Mouse (Mus musculus): ENCODE results near the gene Vmn1r196.
"Not testable (repeated sequence)": the region's sequence is repeated elsewhere in the genome, so short reads cannot be mapped to it uniquely, and the experiment has no call there.

Gene Vmn1r196

DNA sequence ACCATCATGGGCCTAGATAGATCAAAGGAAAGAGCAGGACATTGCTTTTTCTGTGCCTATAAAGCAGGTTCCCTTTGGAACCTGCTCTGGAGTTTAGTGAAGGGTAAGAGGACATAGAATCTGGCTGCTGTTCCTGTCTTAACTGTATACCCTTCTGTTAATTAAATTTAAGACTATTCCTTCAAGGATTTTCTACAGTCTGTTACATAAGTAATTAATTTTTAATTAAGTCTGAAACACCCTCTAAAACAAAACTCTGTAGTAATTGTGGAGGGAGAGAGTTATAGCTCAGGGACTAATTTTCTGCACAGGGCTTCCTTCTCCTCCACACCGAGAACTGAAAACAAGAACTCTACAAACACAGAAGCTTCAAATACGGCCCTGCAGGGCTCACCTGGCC, at the start of gene Vmn1r196:
TSS of gene Vmn1r196 (plus strand) at position 301 of the 400 bp plus-strand sequence.
- no peak for DNase-seq (ENCODE audit: low read depth in 2 of 2, low spot score in 2 of 2)

DNA sequence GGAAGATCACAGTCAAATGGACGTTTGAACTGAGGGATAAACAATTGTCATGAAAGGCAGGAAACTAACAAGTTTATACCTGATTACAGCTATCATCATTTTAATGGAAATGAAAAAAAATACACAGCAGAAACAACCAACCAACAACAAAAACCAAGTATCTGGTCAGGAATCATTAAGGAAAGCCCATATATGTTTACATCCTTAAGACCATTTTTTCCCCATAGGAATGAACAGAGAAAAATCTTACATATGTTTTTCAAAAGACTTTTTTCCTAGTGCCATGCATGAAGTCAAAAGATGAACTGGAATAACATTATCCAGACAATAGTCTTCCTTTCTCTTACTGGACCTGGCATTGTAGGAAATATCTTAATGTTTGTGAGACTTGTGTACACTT, 45.8 kb upstream of the Vmn1r196 start, which contains the start of gene Vmn1r194:
TSS of gene Vmn1r194 (plus strand) at position 301 of the 400 bp plus-strand sequence.
- no peak for DNase-seq (ENCODE audit: low read depth in 2 of 2, low spot score in 2 of 2)

DNA sequence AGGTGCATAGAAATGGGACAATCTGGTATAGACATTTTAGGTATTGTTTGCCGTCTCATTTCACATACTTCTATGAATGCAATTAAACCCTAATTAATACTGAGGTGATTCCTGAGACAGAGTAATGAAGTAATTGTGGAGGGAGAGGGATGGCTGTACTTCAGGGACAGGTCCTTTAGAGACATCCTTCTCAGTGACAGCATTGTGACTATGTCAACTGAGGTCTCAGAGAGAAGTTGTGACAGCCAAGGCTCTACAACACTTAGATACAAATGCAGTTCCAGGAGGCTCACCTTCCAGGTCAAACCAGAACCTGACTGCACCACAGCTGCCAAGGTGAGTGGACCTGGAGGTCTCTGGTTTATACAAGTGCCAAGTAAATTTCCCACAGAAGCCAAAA, 19.5 kb upstream of the Vmn1r196 start, which contains the start of gene Vmn1r195:
TSS of gene Vmn1r195 (plus strand) at position 301 of the 400 bp plus-strand sequence.
- DNase-seq (ENCODE audit: low read depth in 2 of 2, low spot score in 2 of 2), result not testable (repeated sequence)

DNA sequence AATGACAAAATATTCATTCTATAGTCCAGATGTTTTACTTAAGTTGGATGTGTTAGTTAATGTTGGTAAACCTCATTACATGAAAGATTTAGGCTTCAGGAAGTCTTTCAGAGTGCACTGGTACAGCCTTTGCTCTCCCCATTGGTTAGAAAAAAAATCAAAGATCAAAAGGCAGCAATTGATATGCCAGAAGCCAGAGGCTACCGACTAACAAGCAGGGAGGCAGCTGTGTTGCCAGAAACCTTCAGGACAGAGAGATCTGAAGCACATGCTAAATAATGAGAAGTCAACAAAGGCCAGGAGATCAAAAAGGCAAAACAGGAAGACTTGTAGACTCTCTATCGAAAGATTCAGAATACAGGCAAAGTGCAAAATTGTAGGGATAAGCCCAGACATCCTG, 18.0 kb upstream of the Vmn1r196 start:
- no peak for DNase-seq (ENCODE audit: low read depth in 2 of 2, low spot score in 2 of 2)

DNA sequence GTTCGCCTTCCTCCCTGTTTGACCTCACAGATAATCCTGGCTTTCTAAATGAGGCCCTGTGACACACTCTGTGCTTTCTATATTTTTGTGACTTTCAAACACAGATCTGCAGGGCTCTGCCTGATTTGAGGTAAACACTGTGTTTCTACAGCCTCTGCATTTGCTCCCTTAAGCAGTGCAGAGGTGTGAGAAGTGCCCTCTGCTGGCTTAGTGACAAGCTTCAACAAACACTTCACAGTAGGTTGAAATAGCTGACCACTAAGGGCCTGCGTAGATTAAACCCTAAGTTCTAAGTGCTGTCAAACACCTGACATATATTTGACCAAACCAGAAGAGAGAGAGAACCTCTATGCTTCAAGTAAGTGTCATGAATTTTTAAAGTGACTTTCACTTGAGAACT, 5.1 kb upstream of the Vmn1r196 start:
- DNase-seq (ENCODE audit: low read depth in 2 of 2, low spot score in 2 of 2), result no peak

DNA sequence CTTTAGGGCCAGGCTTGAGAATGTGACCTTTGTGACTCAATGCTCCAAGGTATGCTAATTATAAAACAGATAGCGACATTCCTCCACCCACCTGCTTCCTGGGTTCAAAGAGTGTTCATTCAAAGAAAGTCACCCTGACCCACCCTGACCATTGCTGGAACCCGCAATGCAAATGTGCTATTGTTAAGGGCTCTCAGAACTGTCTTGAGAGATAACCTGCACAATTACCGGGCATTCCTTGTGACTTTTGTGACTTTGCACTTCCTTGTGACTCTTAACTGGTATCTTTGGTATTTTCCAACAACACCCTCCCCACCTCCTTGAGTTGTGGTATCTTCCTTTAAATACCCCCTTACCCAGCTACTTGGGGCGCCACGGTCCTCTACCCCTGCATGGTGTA, 18.4 kb downstream of the Vmn1r196 start:
- not testable (repeated sequence) for DNase-seq (ENCODE audit: low read depth in 2 of 2, low spot score in 2 of 2)

DNA sequence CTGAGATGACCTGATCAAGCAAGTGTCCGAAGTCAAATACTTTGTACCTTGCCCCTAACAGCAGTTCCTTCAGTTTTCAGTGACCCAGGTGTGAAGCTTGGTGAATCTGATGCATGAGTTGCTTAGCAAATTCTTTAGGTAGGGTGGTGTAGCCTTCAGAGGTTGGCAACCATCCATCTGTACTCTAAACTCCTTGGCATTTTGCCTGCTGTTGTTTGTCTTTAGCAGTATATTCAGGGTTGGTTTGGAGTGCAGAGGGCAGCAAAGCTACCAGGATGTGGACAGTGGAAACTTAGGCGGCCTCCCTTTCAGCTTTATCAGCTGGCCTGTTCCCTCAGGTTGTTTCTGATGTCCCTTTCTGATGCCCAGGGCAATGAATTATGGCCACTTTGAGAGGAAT, 25.6 kb downstream of the Vmn1r196 start:
- DNase-seq (ENCODE audit: low read depth in 2 of 2, low spot score in 2 of 2), result no peak

DNA sequence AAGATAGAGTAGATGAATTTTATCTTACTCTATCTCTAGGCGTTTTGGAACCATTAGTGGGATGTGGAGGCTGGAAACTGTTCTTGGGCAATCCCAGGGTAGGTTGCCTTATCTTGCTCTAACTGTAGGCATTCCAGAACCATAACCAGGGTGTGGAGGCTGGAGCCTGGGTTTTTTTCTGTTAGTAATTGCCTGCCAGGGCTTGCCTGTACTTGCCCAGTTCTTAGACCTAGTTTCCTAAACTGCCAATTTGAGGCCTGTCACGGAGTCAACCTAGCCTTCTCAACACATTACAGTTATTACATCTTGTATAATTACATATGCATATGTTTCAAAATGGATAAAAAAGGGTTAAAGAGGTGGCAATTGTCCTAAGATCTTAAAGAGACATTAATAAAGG, 27.6 kb downstream of the Vmn1r196 start:
- no peak for DNase-seq (ENCODE audit: low read depth in 2 of 2, low spot score in 2 of 2)

DNA sequence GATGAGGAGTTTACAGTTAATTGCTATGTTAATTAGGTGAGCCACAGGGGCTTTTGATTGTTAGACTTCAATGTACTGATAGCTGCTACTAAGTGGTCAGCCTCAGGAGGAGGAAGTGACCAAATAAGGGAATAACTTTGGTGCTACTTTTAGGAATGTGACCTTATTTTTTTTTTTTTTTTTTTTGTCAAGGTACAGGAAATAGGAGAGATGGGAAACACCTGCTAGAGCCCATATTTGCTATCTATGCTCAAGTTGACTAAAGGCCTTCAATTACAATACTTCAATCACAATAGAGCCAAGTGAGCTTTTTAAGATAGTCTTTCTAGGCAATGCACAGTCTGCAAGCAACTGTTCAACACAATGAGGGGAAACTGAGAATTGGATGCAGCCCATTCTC, 30.4 kb downstream of the Vmn1r196 start:
- DNase-seq (ENCODE audit: low read depth in 2 of 2, low spot score in 2 of 2), result no peak

DNA sequence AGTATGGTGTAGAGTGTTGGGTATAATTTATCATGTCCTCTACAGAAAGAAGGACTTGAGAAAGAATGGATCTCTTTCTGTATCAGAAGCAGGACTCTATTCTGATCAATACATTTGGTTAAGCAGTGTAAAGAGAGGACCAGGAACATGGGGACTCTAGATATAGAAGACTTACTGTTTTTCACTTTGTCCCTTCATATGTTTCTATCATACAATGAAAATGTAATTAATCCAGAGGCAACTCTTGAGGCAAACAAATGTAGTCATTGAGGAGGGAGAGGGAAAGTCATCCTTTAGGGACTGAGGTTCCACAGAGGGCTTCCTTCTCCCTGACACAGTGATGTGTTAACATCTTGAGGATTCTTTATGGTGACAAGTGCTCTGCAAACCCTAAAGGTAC, 34.6 kb downstream of the Vmn1r196 start, which contains the start of gene Vmn1r197:
TSS of gene Vmn1r197 (plus strand) at position 301 of the 400 bp plus-strand sequence.
- DNase-seq (ENCODE audit: low read depth in 2 of 2, low spot score in 2 of 2), result no peak

DNA sequence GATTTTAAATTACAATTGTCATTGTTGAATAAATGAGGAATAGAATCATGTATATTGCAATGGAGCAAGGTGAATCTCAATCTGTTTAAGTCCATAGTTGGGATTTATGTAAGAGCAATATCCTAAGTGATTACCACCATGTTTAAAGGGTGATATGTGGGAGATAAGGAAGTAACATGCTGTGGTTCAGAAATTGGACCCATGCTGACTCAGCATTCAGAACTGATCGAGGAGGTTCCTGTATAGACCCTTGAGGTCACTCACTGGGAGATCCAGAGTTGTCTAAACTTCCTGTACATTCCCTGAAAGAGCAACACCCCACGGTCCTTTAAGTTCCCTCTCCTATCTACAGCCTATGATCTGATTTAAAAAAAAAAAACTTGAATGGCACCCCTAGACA, 43.5 kb downstream of the Vmn1r196 start:
- no peak for DNase-seq (ENCODE audit: low read depth in 2 of 2, low spot score in 2 of 2)

DNA sequence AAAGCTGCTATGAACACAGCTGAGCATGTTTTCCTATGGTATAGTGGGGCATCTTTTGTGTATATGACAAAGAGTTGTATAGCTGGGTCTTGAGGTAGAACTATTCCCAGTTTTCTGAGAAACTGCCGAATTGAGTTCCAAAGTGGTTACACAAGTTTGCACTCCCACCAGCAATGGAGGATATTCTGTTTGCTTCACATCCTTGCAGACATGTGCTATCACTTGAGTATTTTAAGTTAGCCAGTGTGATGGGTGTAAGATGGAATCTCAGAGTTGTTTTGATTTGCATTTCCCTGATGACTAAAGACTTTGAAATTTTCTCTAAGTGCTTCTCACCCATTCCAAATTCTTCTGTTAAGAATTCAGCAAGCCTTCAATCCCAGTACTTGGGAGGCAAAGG, 45.8 kb downstream of the Vmn1r196 start:
- DNase-seq (ENCODE audit: low read depth in 2 of 2, low spot score in 2 of 2), result no peak

Data from CD8-positive naive resting alpha-beta T cell, adult 2 months (primary cell).